Mouse (Mus musculus) left cerebral cortex, adult 8-10 months (tissue): ENCODE data around the gene Gpsm2. TPM values are rescaled to one million over a fixed set of nuclear protein-coding genes. Genes with fewer than 3 reads are reported as not detected.
A peak's percentile ranks its signal among the peaks of the same experiment; 100 is the strongest.

ENCODE experiments used
- DNase-seq, 2 experiments: peaks; one replicate each; pipeline ENCODE4 v3.0.0; 2022; ENCODE audit warnings: low spot score in 2 of 2
- total RNA-seq, 4 experiments: library from RNA; stranded (reverse); gene quantifications; 2 replicates each; pipeline ENCODE4 v1.2.4; 2022

Gene Gpsm2
- 10 to 100 TPM; 10.5 to 14.6 (median 10.7) TPM for total RNA-seq

GRCm38 (mm10) chr3:108722036-108722872 is at the start of gene Gpsm2:
Gene Gpsm2, minus strand, starts transcription at chr3:108722309.
- DNase-seq: peak; percentile 88 to 92

- peak in 1 of 2 experiments; percentile 60 for DNase-seq
Measured at GRCm38 (mm10) chr3:108770725-108771368, 48.7 kb upstream of the Gpsm2 start.

- no peak for DNase-seq
Measured at GRCm38 (mm10) chr3:108769547-108769946, 47.4 kb upstream of the Gpsm2 start.

- no peak for DNase-seq
Measured at GRCm38 (mm10) chr3:108767416-108767815, 45.3 kb upstream of the Gpsm2 start.

- DNase-seq: no peak
Measured at GRCm38 (mm10) chr3:108766943-108767342, 44.8 kb upstream of the Gpsm2 start.

DNA sequence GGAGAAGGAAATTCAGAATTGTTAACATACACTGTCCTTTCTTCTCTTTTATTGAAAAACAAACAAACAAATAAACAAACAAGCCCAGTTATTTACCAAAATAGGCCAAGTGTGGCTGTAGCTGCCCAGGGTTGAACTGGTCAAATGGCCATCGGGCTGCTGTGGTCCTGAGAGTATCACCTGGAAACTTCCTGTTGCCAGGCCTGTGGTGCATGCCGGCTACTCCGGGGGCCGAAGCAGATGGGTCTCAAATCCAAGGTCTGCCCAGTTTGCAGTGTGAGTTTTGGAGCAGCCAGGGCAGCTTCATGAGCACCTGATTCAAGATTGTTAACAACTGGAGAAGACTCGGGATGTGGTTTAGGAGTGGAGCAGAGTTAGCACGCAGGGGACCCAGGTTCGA is 43.4 kb upstream of the Gpsm2 start:
- no peak for DNase-seq

- no peak for DNase-seq
Measured at GRCm38 (mm10) chr3:108764976-108765375, 42.9 kb upstream of the Gpsm2 start.

DNA sequence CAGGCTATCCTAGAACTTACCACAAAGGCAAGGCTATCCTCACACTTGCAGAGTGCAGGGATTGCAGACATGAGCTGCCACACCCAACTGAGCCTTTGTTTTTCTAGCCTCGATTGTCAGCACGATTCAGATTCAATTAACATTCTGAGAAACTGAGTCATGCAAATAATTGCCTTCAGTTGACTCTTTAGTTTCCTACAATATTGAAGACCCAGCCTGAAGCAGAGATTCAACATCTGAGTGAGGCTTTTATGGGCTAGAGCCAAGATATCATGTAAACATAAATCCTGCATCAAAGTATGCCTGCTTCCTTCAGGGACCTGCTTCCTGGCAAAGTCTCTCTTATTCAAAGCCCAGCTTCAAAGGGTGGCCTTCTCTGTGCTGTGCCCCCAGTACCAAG is 41.6 kb upstream of the Gpsm2 start:
- no peak for DNase-seq

GRCm38 (mm10) chr3:108762597-108763111 is 40.5 kb upstream of the Gpsm2 start:
- peak; percentile 13 to 68 for DNase-seq

DNA sequence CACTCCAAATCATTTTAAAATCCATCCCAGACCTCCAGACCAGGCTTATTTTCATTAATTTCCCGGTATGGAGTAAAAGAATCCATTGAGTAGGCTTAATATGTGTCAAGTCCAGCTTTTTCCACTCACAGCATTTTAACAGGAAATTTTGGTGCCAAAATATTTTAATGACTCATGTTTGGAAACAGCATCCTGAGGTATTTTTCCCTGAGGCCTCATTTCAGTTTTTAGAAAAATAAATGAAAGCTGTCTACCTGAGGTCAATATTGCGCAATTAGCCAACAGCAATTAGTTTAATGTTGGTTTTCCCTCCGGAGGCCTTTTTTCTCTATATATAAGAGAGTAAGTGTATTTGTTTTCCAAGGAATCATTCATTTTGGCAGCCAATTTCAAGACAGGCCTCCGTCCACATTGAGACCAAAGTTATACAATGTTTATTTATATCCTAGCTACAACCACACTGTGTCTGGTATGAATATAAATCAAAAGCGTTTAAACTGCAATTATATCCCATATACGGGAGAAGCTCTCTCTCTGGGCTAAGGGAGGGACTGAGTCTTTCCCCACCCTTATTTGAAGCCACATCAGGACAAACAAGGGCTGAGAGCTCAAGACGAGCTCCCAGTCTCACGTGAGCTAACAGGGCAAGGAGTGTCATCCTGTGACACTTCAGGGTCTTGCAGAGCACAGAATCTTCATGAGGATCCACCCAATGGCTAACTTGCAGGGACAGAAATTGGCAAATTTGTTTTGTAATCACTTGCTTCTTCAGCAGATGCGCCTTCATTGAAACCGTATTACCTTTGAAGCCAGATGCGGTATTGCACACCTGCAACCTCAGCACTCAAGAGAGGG is 37.7 kb upstream of the Gpsm2 start:
- no peak for DNase-seq

GRCm38 (mm10) chr3:108757570-108757969 is 35.5 kb upstream of the Gpsm2 start:
- DNase-seq: no peak

GRCm38 (mm10) chr3:108756131-108756530 is 34.0 kb upstream of the Gpsm2 start:
- DNase-seq: no peak

DNA sequence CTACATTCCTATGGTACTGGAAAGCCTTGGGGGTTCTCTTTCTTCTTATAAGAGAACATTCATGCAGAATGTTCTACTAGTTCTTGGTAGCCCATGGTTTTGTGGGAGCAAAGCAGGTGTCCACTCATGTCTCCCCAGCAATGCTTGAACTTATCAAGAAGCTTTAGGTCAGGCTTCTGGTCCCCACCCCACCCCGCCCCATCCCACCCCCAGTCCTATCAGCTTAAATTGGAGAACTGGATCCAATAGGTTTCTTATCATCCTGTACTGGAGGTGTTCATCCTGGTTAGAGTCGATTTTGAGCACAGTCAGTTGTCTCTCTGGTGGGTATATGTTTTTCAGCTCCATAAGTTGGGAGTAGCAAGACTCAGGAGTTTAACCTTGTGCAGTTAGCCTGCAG is 33.4 kb upstream of the Gpsm2 start:
- no peak for DNase-seq

DNA sequence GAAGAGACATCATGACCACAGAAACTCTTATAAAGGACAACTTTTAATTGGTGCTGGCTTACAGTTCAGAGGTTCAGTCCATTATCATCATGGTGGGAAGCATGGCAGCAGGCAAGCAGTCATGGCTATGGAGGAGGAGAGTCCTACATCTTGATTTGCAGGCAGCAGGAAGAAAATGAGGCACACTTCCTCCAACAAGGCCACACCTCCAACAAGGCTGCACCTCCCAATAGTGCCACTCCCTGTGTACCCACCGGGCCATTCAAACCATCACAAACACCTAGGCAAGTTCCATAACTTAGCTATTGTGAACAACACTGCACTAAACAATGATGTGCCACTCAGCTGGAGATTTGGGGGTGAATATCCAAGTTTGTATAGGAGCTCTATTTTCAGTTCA is 32.4 kb upstream of the Gpsm2 start:
- no peak for DNase-seq

GRCm38 (mm10) chr3:108751691-108752090 is 29.6 kb upstream of the Gpsm2 start:
- DNase-seq: no peak

- no peak for DNase-seq
Measured at GRCm38 (mm10) chr3:108751061-108751460, 29.0 kb upstream of the Gpsm2 start.

GRCm38 (mm10) chr3:108744060-108744459 is 22.0 kb upstream of the Gpsm2 start:
- DNase-seq: no peak

DNA sequence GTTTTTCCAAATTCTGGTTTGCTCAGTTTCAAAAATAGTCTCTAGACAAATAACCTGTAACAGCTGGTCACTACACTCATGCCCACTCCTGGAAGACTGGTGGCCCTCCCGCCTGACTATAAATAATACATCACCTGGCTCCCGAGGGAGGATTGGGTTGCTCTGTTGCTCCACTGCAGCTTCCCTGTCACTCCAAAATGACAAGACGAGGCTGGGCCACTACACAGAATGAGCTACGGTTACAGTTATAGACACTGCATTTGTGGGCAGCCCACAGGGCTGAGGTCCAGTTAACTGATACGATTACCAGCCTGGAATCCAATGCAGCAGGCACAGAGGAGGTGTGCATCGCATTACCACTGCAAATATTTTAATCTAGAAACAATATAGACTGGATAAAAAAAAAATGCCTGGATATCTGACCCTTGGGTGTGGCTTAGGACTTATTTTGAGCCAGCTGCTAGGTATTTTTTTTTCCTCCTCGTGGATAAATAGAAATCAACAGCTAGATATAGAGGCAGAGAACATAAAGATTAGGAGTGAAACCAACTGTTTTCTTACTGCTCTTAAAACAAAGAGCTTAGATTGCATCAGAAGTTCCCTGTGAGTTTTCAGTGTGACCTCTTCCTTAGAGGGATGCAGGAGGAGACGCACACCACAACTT is 17.1 kb upstream of the Gpsm2 start, which contains the start of gene Aknad1:
Aknad1 (plus strand) TSS at position 614 of the 664 bp plus-strand sequence.
- no peak for DNase-seq

- DNase-seq: no peak
Measured at GRCm38 (mm10) chr3:108737761-108738160, 15.7 kb upstream of the Gpsm2 start.

DNA sequence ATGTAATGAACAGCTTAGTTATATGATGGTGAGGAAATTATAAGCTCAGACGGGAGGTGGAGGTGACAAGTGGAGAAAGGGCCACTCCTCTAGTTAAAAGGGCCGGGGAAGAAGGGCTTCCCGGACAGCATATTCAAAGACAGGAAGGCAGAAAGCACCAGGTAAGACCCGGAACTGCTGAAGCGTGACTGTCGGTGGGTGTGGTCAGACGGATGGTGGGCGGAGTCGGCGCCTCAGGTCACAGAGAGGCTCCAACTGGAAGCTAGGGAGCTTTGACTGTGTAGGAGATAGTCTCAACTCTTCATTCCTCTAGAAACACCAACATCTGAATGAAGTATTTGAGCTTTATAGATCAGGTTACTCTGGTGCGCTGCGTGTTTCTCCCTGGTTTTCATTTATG is 8.2 kb upstream of the Gpsm2 start:
- DNase-seq: no peak

DNA sequence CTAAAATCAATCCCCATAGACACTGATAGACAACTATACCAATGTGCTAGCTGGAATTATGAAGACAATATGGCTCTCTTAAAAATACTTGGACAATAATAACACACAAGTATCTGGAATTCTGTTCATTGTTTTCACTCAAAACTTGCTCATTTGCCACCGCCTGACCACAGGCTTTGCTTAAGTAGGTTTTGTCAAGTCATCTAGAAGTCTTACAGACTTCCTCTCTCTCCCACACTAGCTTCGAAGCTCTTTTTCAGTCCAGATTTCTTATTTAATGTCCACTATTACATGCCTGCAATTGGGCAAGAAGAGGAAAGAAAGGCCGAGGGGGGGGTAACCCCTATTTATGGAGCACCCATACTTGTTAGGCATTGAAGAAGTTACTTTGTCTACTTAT is 5.7 kb upstream of the Gpsm2 start:
- DNase-seq: no peak
